Mouse (Mus musculus) T-cell, adult 66 days (primary cell): Measurements from ENCODE around the gene Gper1. TPM values are rescaled to one million over a fixed set of nuclear protein-coding genes. Genes with fewer than 3 reads are reported as not detected.

ENCODE experiments used
- total RNA-seq, 2 experiments: library from RNA; stranded (reverse); gene quantifications; 3 replicates in 1 of 2; 4 replicates in 1 of 2; pipeline ENCODE4 v1.2.4; 2023

The Gper1 gene
- not detected for total RNA-seq

DNA sequence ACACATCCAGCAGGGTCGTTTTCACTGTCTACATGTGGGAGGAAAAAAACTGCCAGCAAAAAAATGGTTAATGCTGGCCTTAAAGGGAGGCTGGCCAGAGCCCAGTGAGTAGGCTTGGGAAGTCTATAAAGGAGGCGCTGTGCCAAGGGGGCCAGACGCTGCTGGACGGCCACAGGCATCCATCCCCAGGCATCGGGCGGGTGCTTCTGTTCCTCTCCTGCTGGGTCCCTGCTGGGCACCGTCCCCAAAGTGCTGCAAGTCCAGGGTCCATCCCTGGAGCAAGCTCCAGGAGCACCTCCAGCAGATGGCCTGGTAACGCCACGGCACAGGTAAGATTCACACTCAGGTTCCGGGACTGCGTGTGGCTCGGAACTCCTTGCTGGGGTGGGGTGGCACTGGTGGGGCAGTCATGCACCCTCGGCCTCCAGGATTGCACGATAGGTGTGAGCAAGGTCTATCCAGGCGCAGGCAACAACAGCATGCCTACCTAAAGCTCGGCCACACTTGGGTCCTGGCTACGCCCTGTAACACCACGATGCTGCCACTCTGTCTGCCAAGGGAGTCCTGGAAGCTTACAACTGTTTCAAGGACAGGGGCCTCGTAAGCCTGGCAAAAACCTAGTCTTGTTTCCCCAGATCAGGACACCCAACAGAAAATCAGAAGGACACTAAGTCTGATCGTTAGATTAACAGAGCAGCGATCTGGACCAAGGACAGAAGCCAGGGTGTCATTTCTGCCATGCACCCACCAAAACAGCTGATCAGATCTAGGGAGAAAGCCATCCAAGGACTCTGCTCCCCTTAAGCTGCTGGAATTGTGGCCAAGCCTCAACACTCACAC is at the start of gene Gper1:
Gper1 (plus strand) TSS at position 126 of the 840 bp plus-strand sequence.

DNA sequence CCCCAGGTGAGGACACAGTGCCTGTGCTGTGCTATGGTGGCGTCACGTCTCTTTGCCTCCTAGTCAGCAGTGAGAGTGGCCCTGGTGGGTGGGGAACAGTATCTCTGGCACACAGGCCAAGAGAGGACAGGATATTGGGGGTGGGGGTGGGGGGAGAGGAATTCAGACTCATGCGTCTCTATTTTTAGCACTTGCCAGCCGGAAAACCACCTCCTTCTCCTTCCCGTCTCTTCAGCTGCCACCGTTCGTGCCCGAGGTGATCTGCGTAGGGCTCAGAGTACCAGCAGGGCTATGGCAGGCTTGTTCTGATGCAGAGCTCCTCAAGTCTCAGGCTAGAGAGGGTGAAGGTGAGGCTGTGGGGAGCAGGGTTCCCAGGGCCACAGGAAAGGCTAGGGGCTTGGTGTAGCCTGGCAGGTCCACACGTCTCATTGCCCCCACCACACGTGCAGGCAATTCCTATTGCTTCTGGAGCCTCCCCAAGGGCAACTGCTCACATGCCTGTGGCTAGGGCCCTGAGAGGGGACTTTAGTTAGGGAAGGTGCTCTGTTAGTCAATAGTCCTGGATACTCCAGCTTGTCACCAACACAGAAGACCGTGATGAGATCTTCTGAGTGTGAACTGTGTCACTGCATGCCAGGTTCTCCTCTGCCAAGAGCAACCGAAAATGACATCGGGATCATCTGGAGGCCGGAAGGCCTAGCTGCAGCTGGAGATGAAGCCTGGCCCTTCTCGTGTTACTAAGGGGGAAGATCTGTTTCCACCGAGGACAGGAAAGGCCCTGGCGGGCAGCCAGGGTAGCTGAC is 45.3 kb upstream of the Gper1 start, which contains the start of gene Gpr146:
Gpr146 (plus strand) TSS at position 230 of the 803 bp plus-strand sequence.

DNA sequence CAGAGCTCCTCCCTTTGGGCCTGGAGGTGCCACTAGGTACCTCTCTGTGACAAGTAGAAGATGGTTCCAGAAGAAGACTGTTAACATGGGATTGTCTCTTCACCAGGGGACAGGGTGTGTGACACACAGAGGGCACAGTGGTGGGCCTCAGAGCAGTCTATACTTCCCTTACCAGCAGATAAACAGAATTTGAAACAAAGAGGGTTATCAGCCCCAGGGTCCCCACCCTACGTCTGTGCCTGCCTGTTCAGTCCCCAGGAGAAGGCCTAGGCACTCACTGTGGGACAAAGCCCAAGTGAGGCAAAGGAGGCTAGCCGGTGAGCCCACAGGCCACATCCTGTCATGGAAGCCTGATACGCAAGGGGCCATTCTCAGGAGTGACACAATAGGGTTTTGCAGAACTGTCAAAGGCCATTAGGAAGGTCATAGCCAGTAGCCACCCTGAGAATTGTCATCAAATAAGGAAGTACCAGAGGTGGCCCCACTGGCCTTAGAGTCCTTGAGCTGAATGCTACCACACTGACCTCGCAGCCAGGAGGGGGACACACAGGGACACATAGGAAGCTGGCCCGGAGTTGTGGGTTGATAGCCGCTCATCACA is 18.1 kb upstream of the Gper1 start, which contains the start of gene C130050O18Rik:
C130050O18Rik (plus strand) TSS at position 480 of the 601 bp plus-strand sequence.

DNA sequence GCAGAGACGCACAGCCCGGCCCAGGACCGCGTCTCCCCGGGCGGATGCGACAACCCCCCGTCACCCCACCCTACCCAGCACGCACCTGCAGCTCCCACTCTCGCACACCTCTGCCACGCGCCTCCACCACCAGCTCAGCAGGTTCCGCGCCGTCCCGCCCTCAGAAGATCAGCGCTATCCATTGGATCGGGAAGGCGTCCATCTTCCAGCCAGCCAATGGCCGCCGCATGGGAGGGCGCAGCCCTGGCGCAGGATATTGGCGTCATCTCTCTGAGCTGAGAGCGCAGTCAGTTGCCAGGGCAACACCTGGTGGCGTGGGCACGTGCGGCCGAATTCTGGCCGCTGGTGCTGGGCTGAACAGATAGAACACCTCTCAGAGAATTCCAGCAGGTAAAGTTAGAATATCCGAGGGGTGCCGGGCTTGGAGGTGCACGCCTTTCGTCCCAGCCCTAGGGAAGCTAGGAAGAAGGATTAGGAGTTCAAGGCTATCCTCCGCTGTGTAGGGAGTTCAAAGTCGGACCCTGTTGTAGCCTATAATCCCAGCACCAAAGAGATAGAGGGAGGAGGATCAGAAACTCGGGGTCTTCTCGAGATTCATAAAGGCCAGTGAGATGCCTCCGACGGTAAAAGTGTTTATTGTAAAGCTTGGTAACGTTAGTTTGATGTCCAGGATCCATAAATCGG is 37.6 kb downstream of the Gper1 start, which contains the start of gene 3110082I17Rik:
3110082I17Rik (minus strand) TSS at position 144 of the 684 bp plus-strand sequence.

Other genes with a start within 250 kb of the Gper1 start
- 10 to 100 TPM; 64.3 to 70.7 TPM for gene Sun1, start 222.5 kb upstream of the Gper1 start, total RNA-seq
- gene Get4, start 170.8 kb upstream of the Gper1 start, total RNA-seq, result 10 to 100 TPM; 35.6 to 39.3 TPM
- gene Adap1, start 97.5 kb upstream of the Gper1 start, total RNA-seq, result 1 to 10 TPM; 6.6 to 7.2 TPM
- gene Cox19, start 71.7 kb upstream of the Gper1 start, total RNA-seq, result 10 to 100 TPM; 21.9 to 23.1 TPM
- gene Cyp2w1, start 70.5 kb upstream of the Gper1 start, total RNA-seq, result not detected
- 10 to 100 TPM; 38.0 to 41.7 TPM for gene Gpr146, start 45.5 kb upstream of the Gper1 start, total RNA-seq
- under 1 TPM; 0.23 to 0.77 TPM for gene C130050O18Rik, start 17.9 kb upstream of the Gper1 start, total RNA-seq
- gene 3110082I17Rik, start 37.4 kb downstream of the Gper1 start, total RNA-seq, result 1 to 10 TPM; 4.7 to 5.6 TPM
- gene Zfand2a, start 61.4 kb downstream of the Gper1 start, total RNA-seq, result 10 to 100 TPM; 75.6 to 89.0 TPM
- not detected for gene Uncx, start 120.3 kb downstream of the Gper1 start, total RNA-seq